22 mouse cellular contexts compared by ENCODE assay signal in genomic region chr2:76549316-76549715, GRCm38 (mm10).
"Had no signal": no experiment of that assay in that cellular context is flagged by ENCODE, and none has a peak within 500 bp of the region (broad histone marks: within the 10 kb centered on the region; RNA-seq: fewer than 3 reads in every experiment).

No protein-coding gene starts in this region.

- H3K4me3 ChIP-seq: limb, embryonic 10.5 days; limb, embryonic 13.5 days; liver, embryonic 12.5 days; liver, embryonic 15.5 days; midbrain, embryonic 12.5 days; midbrain, embryonic 15.5 days; neural tube, embryonic 12.5 days; neural tube, embryonic 15.5 days had no signal

- H3K27ac ChIP-seq: limb, embryonic 10.5 days; limb, embryonic 13.5 days; liver, embryonic 12.5 days; liver, embryonic 15.5 days; macrophage; midbrain, embryonic 12.5 days; midbrain, embryonic 15.5 days; neural tube, embryonic 12.5 days; neural tube, embryonic 15.5 days; stomach, postnatal 0 days had no signal

- H3K36me3 ChIP-seq: liver, embryonic 12.5 days; liver, embryonic 15.5 days; midbrain, embryonic 12.5 days; midbrain, embryonic 15.5 days had no signal

- DNase-seq: kidney, adult 9 months; kidney, postnatal 4 days; liver; lung, adult 18-20 months; right cerebral cortex, adult 18-20 months; right cerebral cortex, postnatal 14 days; right cerebral cortex, postnatal 4 days; thymus, adult 2 months; thymus, postnatal 14 days; thymus, postnatal 4 days had no signal

- H3K9ac ChIP-seq: limb, embryonic 13.5 days; liver, embryonic 12.5 days; liver, embryonic 15.5 days; midbrain, embryonic 12.5 days; midbrain, embryonic 15.5 days; neural tube, embryonic 12.5 days; neural tube, embryonic 15.5 days had no signal

- H3K4me2 ChIP-seq: limb, embryonic 13.5 days; liver, embryonic 12.5 days; liver, embryonic 15.5 days; midbrain, embryonic 12.5 days; midbrain, embryonic 15.5 days; neural tube, embryonic 12.5 days; neural tube, embryonic 15.5 days had no signal

- H3K9me3 ChIP-seq: limb, embryonic 10.5 days; limb, embryonic 13.5 days; liver, embryonic 12.5 days; liver, embryonic 15.5 days; midbrain, embryonic 12.5 days; midbrain, embryonic 15.5 days; neural tube, embryonic 12.5 days; neural tube, embryonic 15.5 days had no signal

- H3K27me3 ChIP-seq: limb, embryonic 13.5 days; liver, embryonic 12.5 days; liver, embryonic 15.5 days; midbrain, embryonic 12.5 days; midbrain, embryonic 15.5 days; neural tube, embryonic 12.5 days; neural tube, embryonic 15.5 days had no signal

- ATAC-seq: intestine, postnatal 0 days; liver, embryonic 12.5 days; lung, postnatal 0 days; midbrain, embryonic 15.5 days had no signal

- H3K4me1 ChIP-seq: limb, embryonic 10.5 days; limb, embryonic 13.5 days; liver, embryonic 12.5 days; liver, embryonic 15.5 days; midbrain, embryonic 12.5 days; midbrain, embryonic 15.5 days; neural tube, embryonic 12.5 days; neural tube, embryonic 15.5 days had no signal
